Mouse (Mus musculus) kidney, adult 18-20 months (tissue): ENCODE measurements around the gene Spg7.
"Not testable (repeated sequence)": the region's sequence is repeated elsewhere in the genome, so short reads cannot be mapped to it uniquely, and the experiment has no call there.

ENCODE experiments used
- DNase-seq: peaks from one replicate; pipeline ENCODE4 v3.0.0; 2021

The Spg7 gene

GRCm38 (mm10) chr8:123062721-123063120 is at the start of gene Spg7:
TSS of gene Spg7 (plus strand) at chr8:123062942.
- DNase-seq = no peak

GRCm38 (mm10) chr8:123014429-123014828 is 48.3 kb upstream of the Spg7 start:
- no peak for DNase-seq

- no peak for DNase-seq
Measured at GRCm38 (mm10) chr8:123015074-123015473, 47.7 kb upstream of the Spg7 start.

- DNase-seq = no peak
Measured at GRCm38 (mm10) chr8:123017143-123017542, 45.6 kb upstream of the Spg7 start.

- no peak for DNase-seq
Measured at GRCm38 (mm10) chr8:123018484-123019164, 44.1 kb upstream of the Spg7 start.

GRCm38 (mm10) chr8:123020084-123020483 is 42.7 kb upstream of the Spg7 start:
- DNase-seq = no peak

GRCm38 (mm10) chr8:123020859-123021258 is 41.9 kb upstream of the Spg7 start:
- DNase-seq = no peak

- DNase-seq = peak; percentile 30
Measured at GRCm38 (mm10) chr8:123021259-123021658, 41.5 kb upstream of the Spg7 start.

- DNase-seq = no peak
Measured at GRCm38 (mm10) chr8:123022727-123023126, 40.0 kb upstream of the Spg7 start.

- DNase-seq = no peak
Measured at GRCm38 (mm10) chr8:123024226-123024625, 38.5 kb upstream of the Spg7 start.

- DNase-seq = no peak
Measured at GRCm38 (mm10) chr8:123025951-123026351, 36.8 kb upstream of the Spg7 start.

GRCm38 (mm10) chr8:123027786-123028185 is 35.0 kb upstream of the Spg7 start:
- no peak for DNase-seq

GRCm38 (mm10) chr8:123030091-123030490 is 32.7 kb upstream of the Spg7 start:
- DNase-seq = not testable (repeated sequence)

GRCm38 (mm10) chr8:123031321-123031978 is 31.3 kb upstream of the Spg7 start:
- DNase-seq = no peak

GRCm38 (mm10) chr8:123032730-123033129 is 30.0 kb upstream of the Spg7 start:
- no peak for DNase-seq

GRCm38 (mm10) chr8:123033431-123033830 is 29.3 kb upstream of the Spg7 start:
- no peak for DNase-seq

GRCm38 (mm10) chr8:123034171-123034570 is 28.6 kb upstream of the Spg7 start:
- no peak for DNase-seq

- DNase-seq = no peak
Measured at GRCm38 (mm10) chr8:123036956-123037355, 25.8 kb upstream of the Spg7 start.

GRCm38 (mm10) chr8:123037487-123037886 is 25.3 kb upstream of the Spg7 start:
- no peak for DNase-seq

GRCm38 (mm10) chr8:123038351-123038750 is 24.4 kb upstream of the Spg7 start:
- DNase-seq = no peak

GRCm38 (mm10) chr8:123039376-123040109 is 23.2 kb upstream of the Spg7 start:
- DNase-seq = no peak

- DNase-seq = no peak
Measured at GRCm38 (mm10) chr8:123040110-123040650, 22.6 kb upstream of the Spg7 start.

- DNase-seq = peak; percentile 62
Measured at GRCm38 (mm10) chr8:123041008-123041773, 21.6 kb upstream of the Spg7 start.
